Mouse (Mus musculus): ENCODE data around the gene Bdnf. TPM values are rescaled to one million over a fixed set of nuclear protein-coding genes. Genes with fewer than 3 reads are reported as not detected.

Gene Bdnf
- polyA plus RNA-seq, 1 experiment from 2014 or later = 5.3 TPM

DNA sequence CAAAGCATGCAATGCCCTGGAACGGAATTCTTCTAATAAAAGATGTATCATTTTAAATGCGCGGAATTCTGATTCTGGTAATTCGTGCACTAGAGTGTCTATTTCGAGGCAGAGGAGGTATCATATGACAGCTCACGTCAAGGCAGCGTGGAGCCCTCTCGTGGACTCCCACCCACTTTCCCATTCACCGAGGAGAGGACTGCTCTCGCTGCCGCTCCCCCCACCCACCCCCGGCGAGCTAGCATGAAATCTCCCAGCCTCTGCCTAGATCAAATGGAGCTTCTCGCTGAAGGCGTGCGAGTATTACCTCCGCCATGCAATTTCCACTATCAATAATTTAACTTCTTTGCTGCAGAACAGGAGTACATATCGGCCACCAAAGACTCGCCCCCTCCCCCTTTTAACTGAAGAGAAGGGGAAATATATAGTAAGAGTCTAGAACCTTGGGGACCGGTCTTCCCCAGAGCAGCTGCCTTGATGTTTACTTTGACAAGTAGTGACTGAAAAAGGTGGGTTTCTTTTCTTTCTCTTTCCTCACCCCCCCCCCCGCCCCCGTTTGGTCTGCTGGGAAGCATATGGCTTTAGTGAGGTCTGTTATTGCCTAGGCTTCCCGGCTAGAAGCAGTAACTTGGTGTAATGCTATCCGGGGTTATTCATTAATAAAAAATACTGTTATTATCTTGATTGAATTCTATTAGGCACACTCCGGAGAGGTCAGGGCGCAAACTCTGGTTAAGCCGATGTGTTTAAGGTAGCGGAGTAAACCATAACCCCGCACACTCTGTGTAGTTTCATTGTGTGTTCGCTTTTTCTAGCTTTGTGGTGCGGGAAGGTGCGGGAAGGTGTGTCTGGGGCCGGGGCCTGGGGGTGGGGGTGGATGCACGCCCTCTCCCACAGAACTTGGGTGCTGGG is 18.0 kb downstream of the Bdnf start:
- 5% methylated on average over 34 of the region's 34 CpGs for WGBS
- DNase-seq (ENCODE audit: low spot score) = peak; percentile 38
- peak overlapping the region; percentile 71 for H3K4me3 ChIP-seq
- H3K27me3 ChIP-seq (ENCODE audit: low read depth, poor library complexity, severe bottlenecking) = peaks cover 28% of the 10 kb centered on the region
- peak overlapping the region; percentile 84 for H3K27ac ChIP-seq
- H3K36me3 ChIP-seq = no peaks in the 10 kb centered on the region
- H3K4me1 ChIP-seq = peaks cover 44% of the 10 kb centered on the region
- no peaks in the 10 kb centered on the region for H3K9me3 ChIP-seq (replicated peaks)

DNA sequence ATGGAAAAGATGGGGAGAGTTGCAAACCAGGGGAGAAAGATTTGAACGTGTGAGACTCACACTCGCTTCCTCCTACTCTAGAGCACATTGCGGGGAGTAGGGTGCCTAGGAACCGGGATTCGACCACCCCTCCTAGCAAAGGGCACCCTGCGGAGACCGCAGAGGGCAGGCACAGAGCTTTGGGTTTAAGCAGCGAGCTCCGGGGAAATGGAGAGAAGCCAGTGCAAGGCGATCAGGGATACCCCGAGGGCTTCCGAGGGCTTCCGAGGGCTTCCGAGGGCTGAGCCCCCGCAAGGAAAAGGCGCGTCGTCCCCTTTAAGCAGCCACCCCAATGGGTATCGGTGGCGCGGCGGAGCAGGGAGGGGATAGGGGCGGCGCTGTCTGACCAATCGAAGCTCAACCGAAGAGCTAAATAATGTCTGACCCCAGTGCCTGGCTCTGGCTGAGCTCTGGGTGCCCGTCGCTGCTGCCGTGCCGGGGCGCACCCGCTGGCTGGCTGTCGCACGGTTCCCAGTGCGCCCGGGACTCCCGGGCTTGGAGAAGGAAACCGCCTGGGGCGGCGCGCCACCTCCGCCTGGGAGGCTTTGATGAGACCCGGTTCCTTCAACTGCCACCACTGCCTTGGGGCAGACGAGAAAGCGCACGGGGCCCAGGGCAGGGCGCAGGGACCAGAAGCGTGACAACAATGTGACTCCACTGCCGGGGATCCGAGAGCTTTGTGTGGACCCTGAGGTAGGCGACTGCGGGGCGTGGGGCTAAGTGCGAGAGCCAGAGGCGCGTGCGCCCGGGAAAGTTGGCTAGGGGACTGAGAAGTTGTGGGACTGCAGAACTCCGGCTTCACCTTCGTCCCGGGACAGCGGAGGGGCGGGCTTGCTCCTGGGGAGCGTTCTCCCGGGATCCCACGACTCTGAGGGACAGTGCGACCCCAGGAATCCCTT is 18.9 kb downstream of the Bdnf start:
- peak; percentile 82 for DNase-seq (ENCODE audit: low spot score)
- peaks cover 28% of the 10 kb centered on the region for H3K27me3 ChIP-seq (ENCODE audit: low read depth, poor library complexity, severe bottlenecking)
- H3K27ac ChIP-seq = peak overlapping the region; percentile 84
- H3K9me3 ChIP-seq (replicated peaks) = no peaks in the 10 kb centered on the region
- H3K36me3 ChIP-seq = no peaks in the 10 kb centered on the region
- H3K4me1 ChIP-seq = peaks cover 47% of the 10 kb centered on the region
- H3K4me3 ChIP-seq = peak overlapping the region; percentile 71
- WGBS = under 1% methylated on average over 67 of the region's 67 CpGs

DNA sequence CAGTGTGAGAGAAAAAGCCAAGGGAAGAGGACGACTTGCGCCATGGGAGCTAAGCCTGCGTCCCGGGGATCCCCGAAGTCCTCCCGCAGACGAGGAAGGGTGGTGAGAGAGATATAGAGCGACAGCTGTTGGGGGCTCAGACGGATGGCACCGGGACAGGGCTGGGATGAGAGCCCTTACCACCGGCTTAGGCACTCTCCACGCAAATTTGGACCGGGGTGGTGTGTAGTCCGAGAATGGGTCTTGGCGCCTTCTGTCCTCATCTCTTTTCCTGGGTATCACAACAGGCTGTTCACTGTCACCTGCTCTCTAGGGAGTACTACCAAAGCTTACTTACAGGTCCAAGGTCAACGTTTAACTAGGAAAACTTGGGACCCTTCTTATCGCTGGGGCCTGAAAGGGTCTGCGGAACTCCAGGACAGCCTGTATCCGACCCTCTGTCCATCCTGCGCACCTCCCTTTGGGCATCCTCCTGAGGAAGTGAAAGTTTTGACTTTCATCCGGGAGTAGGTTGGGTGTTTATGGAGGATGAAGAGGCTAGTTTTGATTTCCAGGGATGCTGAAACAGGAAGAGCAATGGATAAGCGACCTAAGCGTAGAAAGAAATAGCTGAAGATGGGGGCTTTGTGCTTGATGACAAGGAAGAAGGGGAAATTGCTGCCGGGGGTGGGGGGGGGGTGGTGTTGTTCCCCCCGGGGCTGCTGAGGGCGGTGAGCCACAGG is 19.8 kb downstream of the Bdnf start:
- DNase-seq (ENCODE audit: low spot score) = no peak
- under 1% methylated on average over 26 of the region's 26 CpGs for WGBS
- H3K9me3 ChIP-seq (replicated peaks) = no peaks in the 10 kb centered on the region
- H3K4me3 ChIP-seq = peak overlapping the region; percentile 71
- H3K36me3 ChIP-seq = no peaks in the 10 kb centered on the region
- H3K27me3 ChIP-seq (ENCODE audit: low read depth, poor library complexity, severe bottlenecking) = peaks cover 28% of the 10 kb centered on the region
- peaks cover 50% of the 10 kb centered on the region for H3K4me1 ChIP-seq
- H3K27ac ChIP-seq = peak overlapping the region; percentile 84

DNA sequence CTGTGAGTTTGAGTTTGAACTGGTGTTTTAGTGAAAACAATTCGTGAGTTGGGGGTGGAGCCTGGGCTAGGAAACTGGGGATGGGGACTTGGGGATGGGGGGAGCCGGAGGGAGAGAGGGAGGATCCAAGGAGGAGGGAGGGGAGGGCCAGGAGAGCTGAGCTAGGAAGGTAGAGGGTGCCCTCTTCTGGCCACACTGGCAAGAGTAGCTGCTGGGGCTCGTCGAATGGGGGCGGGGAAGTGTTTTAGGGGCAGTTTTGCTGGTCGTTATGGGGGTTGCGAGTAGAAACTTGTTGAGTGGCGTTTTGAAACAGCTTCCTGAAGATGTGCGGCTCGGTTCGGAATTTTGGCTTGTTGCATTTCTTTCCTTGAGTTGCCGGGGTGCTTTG is 20.3 kb downstream of the Bdnf start:
- WGBS = 0% methylated on average over 12 of the region's 12 CpGs
- Histone ChIP-seq H3K4me3 (peak overlapping the region; percentile 71), H3K4me1 (peaks cover 55% of the 10 kb centered on the region)

DNA sequence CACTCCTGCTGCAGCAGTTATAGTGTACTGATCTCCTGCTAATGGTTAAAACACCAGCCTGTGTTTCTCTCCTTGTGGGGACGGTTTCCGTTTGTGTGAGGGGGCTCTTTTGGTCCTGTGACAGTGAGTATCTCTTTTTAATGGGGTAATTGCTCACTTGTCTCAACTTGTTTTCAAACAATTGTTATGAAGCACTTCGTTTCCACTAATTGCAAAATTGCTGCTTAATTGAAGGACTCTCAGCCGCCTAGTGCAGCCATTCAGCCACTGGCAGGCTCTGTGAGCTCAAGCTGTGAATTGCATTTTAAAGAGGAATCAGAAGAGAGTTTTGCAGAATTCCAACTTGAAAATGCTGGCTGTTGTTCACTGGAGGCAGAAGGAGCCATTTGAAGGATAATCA is 22.7 kb downstream of the Bdnf start:
- peaks cover 25% of the 10 kb centered on the region for H3K27me3 ChIP-seq (ENCODE audit: low read depth, poor library complexity, severe bottlenecking)
- DNase-seq (ENCODE audit: low spot score) = no peak
- no peak overlapping the region for H3K4me3 ChIP-seq
- 13% methylated on average over 4 of the region's 4 CpGs for WGBS
- no peaks in the 10 kb centered on the region for H3K9me3 ChIP-seq (replicated peaks)
- no peaks in the 10 kb centered on the region for H3K36me3 ChIP-seq
- peaks cover 63% of the 10 kb centered on the region for H3K4me1 ChIP-seq
- no peak overlapping the region for H3K27ac ChIP-seq

More for the DNA sequence above, 20.3 kb downstream of the Bdnf start:
- H3K9me3 ChIP-seq (replicated peaks) = no peaks in the 10 kb centered on the region
- no peaks in the 10 kb centered on the region for H3K36me3 ChIP-seq
- H3K27ac ChIP-seq = peak overlapping the region; percentile 84
- H3K27me3 ChIP-seq (ENCODE audit: low read depth, poor library complexity, severe bottlenecking) = peaks cover 28% of the 10 kb centered on the region
- DNase-seq (ENCODE audit: low spot score) = peak; percentile 91

DNA sequence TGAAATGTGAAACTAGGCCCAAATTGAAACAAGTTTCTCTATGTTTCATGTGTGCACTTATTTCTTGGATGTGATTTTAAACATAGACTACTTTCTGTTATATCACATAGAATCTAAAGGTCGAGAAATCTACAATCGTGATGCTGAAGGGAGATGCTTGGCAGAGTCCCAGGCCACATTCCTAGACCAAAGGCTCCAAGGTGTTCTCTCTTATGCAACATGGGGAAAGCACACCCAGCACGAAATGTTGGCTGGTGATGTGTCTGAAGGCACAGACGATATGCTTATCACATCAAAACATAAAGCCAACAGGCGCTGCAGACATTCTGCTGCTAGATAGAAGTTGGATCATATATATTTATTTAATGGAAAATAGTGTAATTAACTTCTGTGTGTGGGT is 25.8 kb downstream of the Bdnf start:
- H3K9me3 ChIP-seq (replicated peaks) = no peaks in the 10 kb centered on the region
- no peaks in the 10 kb centered on the region for H3K36me3 ChIP-seq
- 0 out of 2 replicates have a peak, but pooled peaks cover 4% of the 10 kb centered on the region for H3K27me3 ChIP-seq (ENCODE audit: low read depth, poor library complexity, severe bottlenecking)
- no peak overlapping the region for H3K27ac ChIP-seq
- no peak for DNase-seq (ENCODE audit: low spot score)
- no peak overlapping the region for H3K4me3 ChIP-seq
- H3K4me1 ChIP-seq = peaks cover 33% of the 10 kb centered on the region
- WGBS = 78% methylated on average over 5 of the region's 5 CpGs

DNA sequence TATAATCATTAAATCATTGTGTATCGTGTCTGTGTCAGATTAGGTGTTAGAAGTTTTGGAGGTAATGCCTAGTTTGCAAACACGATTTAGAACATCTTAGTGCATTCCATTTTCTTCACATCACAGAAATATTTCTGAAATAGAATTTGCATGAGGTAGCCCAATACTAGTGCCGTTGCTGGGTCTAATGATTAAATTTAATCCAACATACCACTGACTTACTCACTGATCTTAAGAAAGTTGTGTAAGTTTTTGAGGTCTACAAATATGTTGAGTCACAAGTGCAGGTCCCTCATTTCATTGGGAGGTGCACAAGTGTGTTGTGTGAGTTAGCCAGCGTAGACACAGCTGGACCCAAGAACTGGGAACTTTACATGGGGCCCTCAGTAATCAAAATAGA is 29.1 kb downstream of the Bdnf start:
- Histone ChIP-seq H3K27me3 (ENCODE audit: low read depth, poor library complexity, severe bottlenecking) (no peaks in the 10 kb centered on the region), H3K4me3 (no peak overlapping the region), H3K4me1 (peaks cover 18% of the 10 kb centered on the region), H3K9me3 (replicated peaks) (no peaks in the 10 kb centered on the region), H3K36me3 (no peaks in the 10 kb centered on the region), H3K27ac (no peak overlapping the region)
- DNase-seq (ENCODE audit: low spot score) = no peak
- WGBS = 89% methylated on average over 4 of the region's 4 CpGs

DNA sequence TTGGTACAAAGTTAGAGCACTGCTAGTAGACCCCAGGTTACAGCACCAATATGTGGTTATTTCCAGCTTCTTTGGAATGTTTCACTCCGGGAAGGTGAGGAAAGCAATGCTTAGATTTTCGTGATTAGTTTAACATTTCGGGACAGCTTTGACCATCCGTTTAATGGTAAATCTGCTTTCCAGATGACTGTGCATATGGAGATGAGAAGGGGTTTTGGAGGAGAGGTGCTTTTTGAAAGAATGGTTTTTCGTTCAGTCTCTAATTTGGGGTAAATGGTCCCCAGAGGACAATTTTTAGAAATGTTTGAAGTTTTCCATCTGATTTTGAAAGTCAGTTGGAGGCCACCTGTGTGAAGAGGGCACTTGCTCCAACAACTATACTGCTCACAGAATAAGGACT is 29.6 kb downstream of the Bdnf start:
- H3K4me1 ChIP-seq = peaks cover 15% of the 10 kb centered on the region
- no peak overlapping the region for H3K27ac ChIP-seq
- no peak for DNase-seq (ENCODE audit: low spot score)
- H3K4me3 ChIP-seq = no peak overlapping the region
- no peaks in the 10 kb centered on the region for H3K27me3 ChIP-seq (ENCODE audit: low read depth, poor library complexity, severe bottlenecking)
- H3K36me3 ChIP-seq = no peaks in the 10 kb centered on the region
- WGBS = 88% methylated on average over 5 of the region's 5 CpGs
- H3K9me3 ChIP-seq (replicated peaks) = no peaks in the 10 kb centered on the region

DNA sequence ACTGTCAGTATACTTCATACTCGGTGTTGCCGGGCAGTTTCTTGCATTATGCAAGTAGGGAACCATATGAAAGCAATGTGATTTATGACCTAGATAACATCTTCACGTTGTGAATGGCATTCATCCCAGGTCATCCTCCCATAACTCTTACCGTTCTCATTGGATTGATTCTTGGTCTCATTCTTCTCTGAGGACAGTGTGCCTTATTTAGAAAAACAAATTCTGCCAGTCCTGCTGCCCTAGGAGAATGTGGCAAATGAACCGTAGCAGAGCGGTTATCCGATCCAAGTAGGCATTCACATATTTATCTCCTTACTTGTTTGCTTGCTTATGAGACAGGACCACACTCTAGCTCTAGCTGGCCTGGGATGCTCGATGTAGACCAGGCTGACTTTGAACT is 32.0 kb downstream of the Bdnf start:
- Histone ChIP-seq H3K27ac (no peak overlapping the region), H3K4me1 (peaks cover 3% of the 10 kb centered on the region; the same call in 1 of the 2 replicates), H3K36me3 (no peaks in the 10 kb centered on the region), H3K9me3 (replicated peaks) (no peaks in the 10 kb centered on the region), H3K27me3 (ENCODE audit: low read depth, poor library complexity, severe bottlenecking) (no peaks in the 10 kb centered on the region), H3K4me3 (no peak overlapping the region)
- DNase-seq (ENCODE audit: low spot score) = no peak
- WGBS = 88% methylated on average over 8 of the region's 8 CpGs

DNA sequence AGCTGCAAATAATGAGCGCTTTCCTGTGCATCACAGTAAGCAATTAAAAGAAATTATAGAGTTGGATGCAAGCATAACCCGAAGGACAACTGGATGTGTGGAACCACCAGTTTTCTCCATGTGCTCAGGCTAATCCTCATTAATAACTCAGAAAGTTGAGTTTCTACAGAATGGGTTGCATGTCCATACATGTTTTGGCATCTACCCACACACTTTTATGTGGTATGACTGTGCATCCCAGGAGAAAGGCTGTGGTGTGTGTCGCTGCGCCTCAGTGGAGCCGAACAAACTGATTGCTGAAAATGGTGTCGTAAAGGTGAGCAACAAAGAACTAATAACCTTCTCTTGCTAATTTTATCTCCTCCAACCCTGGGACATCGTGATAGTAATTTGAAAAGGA is 34.8 kb downstream of the Bdnf start:
- Histone ChIP-seq H3K36me3 (no peaks in the 10 kb centered on the region), H3K27me3 (ENCODE audit: low read depth, poor library complexity, severe bottlenecking) (no peaks in the 10 kb centered on the region), H3K9me3 (replicated peaks) (no peaks in the 10 kb centered on the region), H3K27ac (no peak overlapping the region), H3K4me3 (no peak overlapping the region), H3K4me1 (no peaks in the 10 kb centered on the region)
- WGBS = 90% methylated on average over 7 of the region's 7 CpGs
- DNase-seq (ENCODE audit: low spot score) = no peak

DNA sequence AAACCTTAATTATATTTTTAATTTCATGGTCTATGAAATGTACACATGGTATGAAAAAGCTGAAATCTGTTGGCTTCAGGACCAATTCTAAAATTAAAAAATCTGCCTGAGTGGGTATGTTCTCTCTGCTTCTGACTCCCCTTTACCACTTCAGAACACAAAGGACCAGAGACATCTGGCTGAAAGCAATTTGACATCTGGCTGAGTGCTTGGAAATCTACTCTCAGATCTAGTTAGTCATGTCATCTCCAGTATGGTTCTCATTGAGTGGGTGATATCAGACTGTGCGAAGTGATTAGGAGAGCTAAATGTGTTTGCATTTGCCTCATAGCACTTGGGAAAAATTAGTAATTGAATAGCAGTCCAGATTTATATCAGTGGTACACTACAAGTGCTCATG is 36.5 kb downstream of the Bdnf start:
- Histone ChIP-seq H3K36me3 (no peaks in the 10 kb centered on the region), H3K4me1 (no peaks in the 10 kb centered on the region), H3K27me3 (ENCODE audit: low read depth, poor library complexity, severe bottlenecking) (no peaks in the 10 kb centered on the region), H3K9me3 (replicated peaks) (no peaks in the 10 kb centered on the region), H3K27ac (no peak overlapping the region), H3K4me3 (no peak overlapping the region)
- WGBS = 91% methylated on average over 1 of the region's 1 CpGs
- DNase-seq (ENCODE audit: low spot score) = no peak

DNA sequence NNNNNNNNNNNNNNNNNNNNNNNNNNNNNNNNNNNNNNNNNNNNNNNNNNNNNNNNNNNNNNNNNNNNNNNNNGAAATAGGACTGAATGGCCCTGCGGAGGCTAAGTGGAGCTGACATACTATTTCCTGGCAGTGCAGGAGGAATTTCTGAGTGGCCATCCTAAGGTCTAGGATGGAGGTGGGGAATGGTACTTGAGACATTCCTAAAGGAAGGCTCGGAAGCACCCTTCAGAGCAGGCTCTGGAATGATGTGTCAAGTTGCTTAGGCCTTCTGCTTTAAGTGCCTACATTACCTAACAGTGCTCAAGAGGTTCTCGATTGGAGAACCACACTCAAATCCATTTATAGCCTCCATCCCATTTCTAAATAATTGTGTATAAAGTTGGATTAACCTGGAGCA is 50.8 kb downstream of the Bdnf start:
- peaks cover 7% of the 10 kb centered on the region for H3K36me3 ChIP-seq
- WGBS = 86% methylated on average over 3 of the region's 3 CpGs
- H3K27ac ChIP-seq = no peak overlapping the region
- H3K27me3 ChIP-seq (ENCODE audit: low read depth, poor library complexity, severe bottlenecking) = no peaks in the 10 kb centered on the region
- DNase-seq (ENCODE audit: low spot score) = no peak
- peaks cover 8% of the 10 kb centered on the region for H3K4me1 ChIP-seq
- H3K9me3 ChIP-seq (replicated peaks) = no peaks in the 10 kb centered on the region
- no peak overlapping the region for H3K4me3 ChIP-seq

Data from limb, embryonic 10.5 days (tissue).